Mouse (Mus musculus): ENCODE data around the gene Tln2. TPM values are rescaled to one million over a fixed set of nuclear protein-coding genes. Genes with fewer than 3 reads are reported as not detected.
A peak's percentile ranks its signal among the peaks of the same experiment; 100 is the strongest.

Tln2 gene
- polyA plus RNA-seq, 1 experiment = 36.5 TPM

DNA sequence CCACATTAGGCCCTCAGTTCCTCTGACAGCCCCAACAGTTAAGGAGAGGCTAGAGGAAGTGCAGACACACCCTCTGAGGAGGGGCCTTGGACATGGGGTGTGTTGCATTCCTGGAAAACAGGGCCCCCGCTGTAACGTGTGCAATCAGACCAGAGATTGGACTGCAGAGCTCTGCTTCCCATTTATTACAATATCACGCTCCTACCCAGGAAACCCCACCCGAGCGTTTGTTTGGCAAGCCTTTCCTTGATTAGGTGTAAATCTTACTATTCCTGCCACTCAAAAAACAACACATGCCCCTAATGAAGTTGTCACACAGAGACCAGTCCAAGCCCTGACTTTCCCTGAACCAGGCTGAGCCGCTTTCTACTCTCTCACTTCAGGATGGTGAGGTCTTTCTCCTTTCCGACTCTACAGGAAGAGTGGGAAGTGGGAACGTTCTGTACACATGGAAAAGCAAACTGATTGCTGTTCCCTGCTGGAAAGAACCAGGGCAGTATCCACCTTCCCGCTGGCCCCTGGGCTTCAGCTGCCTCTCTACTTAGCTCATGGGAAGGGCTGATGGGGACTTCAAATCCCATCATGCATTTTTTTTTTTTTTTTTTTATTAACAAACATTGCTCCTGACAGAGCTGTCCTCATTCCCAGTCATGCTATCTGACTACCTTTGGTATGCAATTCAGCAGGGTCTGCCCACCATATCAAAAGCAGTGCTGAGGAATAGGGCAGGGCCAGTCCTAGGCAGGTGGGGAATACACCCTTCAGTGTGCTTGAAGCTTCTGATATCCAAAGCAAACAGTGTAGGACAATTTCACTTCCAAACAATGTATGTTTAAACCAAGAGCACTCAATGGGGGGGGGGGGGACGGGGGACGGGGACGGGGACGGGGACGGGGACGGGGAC lies 74.1 kb downstream of the Tln2 start:
- no peak for DNase-seq (ENCODE audit: extremely low spot score in 1 of 2, low spot score in 1 of 2)

DNA sequence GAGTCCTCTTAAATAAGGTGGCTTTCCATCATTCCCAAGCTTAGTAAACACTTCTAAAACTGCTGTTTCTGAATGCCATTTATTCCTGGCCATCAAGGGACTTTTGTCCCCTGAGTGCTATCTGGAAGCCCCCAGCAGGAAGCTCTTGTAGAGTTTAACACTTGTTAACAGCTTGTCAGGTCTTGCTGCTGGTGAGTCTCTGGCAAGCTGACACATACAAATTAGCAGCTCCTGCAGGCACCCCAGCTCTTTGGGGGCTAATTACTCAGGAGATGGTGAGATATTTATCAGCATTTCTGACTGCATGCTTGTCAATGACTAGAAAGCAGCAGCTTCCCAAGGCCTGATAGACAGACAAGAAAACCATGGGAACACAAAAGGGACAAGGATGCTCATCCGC lies 77.2 kb downstream of the Tln2 start:
- DNase-seq (ENCODE audit: extremely low spot score in 1 of 2, low spot score in 1 of 2) = no peak

DNA sequence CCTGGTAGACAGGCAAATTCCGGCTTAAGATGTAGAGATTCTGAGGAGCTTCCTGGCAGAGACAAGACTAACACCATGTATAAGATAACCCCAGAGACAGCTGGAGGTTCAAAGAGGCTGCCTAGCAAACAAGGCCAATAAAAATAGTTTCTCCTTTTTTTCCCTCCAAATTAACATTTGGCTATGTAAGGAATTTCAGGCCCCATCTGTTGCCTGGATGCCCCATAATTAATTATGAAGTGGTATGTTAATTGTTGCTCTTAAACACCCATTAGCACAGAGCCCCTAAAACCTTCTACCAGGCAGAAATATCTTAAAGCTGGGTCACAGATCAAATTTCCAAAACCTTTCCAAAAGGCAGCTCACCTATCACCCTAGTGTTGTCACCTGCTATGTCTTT lies 77.7 kb downstream of the Tln2 start:
- DNase-seq (ENCODE audit: extremely low spot score in 1 of 2, low spot score in 1 of 2) = no peak

DNA sequence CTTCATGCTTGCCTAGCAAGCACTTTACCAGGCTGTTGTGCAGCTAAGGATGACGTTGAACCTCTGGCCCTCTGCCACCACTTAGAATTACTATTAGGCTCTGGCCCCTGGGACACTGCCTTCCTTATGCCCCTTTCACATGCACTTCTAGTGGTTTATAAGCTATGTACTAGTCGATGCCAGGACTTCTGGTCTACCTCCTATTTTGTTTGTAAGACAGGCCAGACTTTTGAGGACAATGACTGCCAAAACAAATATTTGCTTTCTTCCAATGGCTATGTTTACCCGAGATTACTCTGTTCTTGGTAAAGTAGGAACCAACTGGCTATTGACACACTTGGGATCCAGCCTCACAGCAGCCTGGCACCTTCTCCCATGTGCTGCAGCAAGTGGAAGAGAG lies 82.1 kb downstream of the Tln2 start:
- DNase-seq (ENCODE audit: extremely low spot score in 1 of 2, low spot score in 1 of 2) = no peak

DNA sequence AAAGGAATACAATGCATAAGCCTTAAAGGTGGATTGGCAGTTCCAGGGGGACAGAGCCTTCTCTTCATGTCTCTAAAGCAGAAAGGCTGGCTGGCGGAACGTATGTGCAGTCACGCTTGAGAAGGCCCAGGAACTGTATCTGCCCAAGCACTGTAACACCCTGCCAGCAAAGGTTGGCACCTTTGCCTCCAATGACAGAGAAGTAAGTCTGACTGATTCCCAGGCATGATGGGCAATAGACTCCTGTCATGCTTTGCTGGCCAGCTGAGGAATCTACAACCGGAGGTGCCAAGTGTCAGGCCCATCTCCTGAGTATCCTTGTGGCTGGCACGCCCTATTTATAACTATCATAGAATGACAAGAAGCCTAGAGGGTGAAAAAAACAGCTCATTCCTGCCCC lies 83.3 kb downstream of the Tln2 start:
- DNase-seq (ENCODE audit: extremely low spot score in 1 of 2, low spot score in 1 of 2) = no peak

DNA sequence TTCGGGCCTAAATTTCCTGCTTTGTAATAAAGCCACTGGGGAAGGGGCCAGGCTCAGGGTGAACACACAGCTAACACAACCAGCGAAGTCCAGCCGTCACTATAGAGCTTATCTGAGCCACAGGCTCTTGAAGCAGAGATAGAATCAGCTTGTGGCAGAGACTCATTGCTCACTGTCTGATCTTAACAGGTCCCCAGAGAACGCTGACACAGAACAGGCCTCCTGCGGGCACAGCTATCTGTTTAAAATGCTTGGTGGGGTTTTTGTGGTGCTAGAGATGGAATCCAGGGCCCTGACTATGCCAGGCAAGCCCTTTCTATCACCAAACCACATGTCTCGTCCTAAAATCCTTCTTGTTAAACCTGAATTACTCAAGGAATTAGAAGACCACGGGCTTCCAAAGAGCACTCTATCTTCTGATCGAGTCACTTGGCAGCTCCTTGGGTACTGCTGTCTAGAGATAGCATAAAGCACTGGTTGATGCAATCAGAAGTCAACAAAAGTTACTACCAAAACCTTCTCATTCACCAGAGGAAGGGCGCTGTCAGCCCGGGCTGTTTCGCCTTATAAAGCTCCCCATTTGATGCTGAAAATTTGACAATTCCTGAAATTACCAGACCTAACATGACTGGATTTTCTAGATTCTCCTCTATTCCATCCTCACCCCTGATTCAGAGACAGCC lies 95.9 kb downstream of the Tln2 start:
- no peak for DNase-seq (ENCODE audit: extremely low spot score in 1 of 2, low spot score in 1 of 2)

DNA sequence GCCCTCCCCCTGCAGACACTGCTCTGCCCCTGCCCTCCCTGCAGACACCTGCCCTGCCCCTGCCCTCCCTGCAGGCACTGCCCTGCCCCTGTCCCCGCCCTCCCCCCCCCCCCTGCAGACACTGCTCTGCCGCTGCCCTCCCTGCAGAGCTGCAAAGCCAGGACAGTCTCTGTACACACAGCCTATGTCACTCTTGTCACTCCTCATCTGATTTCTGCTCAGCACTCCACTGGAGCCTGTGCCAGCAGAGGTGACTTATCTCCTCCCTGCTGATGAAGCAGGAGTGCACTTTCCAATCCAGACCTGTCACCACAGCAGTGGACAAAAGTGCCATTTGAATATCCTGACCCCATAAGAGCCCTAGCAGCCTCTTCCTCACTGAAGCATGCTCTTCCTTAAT lies 118.0 kb downstream of the Tln2 start:
- DNase-seq (ENCODE audit: extremely low spot score in 1 of 2, low spot score in 1 of 2) = no peak

DNA sequence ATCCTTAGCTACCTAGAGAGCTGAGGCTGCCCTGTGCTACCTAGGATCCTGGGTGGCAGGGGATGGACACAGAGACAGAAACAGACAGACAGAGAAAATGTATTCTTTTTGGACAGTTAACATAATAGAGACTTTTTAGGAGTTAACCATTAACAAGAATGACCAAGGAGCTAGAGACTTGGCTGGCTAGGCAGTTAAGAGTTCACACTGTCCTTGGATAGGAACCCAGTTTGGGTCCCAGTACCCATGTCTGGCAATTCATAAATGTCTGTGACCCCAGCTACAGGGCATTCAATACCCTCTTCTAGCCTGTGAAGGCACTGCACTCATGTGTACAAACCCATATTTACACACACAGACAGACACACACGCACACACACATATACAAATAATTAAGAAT lies 122.0 kb downstream of the Tln2 start:
- DNase-seq (ENCODE audit: extremely low spot score in 1 of 2, low spot score in 1 of 2) = no peak

DNA sequence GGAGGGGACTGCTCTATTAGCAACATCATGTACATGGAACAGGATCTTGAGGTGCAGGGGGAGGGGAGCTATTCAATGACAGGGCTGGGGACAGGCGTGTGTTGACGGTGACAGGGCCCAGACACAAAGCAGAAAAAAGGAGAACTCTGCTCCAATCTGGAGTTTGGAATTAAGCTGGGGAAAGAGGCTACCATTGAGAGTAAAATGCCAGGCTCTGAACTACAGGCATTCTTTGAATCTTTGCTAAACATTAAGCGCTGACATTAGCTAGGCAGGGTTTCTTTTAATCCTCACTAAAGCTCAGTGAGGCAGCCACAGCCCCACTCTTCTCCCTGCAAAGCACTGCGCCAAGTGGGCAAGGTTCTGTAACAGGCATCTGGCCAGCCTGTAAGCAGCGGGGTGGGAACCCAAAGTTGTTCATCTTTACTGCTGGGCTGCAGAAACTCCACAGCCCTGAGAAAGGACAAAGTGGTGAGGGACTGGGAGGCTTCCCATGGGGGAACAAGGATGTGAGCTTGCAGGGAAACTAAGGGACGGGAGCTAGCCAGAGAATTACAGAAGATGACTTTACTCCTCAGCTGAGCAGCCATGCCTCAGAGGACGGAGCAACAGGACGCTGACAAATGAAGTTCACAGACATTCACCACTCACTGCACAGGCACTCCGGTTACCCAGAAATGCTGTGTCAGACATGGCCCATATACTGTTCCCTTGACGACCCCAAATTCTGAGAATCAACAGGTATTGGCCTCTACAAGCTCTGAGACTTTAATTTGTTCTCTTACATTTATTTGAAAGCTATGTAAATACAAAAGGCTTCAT lies 124.0 kb downstream of the Tln2 start:
- peak in 1 of 2 experiments; percentile 21 for DNase-seq (ENCODE audit: extremely low spot score in 1 of 2, low spot score in 1 of 2)

DNA sequence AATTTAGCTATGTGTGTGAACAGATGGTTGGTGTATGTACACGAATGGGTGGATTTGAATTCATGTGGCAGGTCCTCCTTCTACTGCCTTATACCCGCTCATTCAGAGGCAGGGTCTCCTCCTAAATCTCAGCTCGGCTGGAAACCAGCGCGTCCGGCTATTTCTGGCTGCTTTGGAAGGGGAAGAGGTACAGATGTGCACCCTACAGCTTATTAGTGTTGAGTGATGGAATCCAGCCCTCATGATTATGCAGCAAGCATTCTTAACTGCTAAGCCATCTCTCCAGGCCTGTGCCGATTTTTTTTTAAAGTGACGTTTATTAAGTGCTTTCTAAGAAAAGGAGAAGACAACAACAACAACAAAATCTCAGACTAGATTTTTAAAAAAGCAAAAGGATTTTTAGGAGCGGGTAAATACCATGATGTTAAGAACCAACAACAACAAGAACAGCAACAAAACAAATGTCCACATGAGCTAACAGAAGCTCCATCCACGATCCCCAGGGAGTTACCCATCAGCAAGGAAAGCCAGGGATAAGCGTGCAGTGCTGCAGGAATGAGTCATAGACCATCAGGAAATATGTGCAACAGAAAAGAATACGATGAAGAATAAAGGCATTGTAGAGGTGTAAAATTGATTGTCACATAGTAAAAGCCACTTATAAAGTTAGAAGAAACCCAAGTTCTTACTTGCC lies 130.2 kb downstream of the Tln2 start:
- peak in 1 of 2 experiments; percentile 12 for DNase-seq (ENCODE audit: extremely low spot score in 1 of 2, low spot score in 1 of 2)

DNA sequence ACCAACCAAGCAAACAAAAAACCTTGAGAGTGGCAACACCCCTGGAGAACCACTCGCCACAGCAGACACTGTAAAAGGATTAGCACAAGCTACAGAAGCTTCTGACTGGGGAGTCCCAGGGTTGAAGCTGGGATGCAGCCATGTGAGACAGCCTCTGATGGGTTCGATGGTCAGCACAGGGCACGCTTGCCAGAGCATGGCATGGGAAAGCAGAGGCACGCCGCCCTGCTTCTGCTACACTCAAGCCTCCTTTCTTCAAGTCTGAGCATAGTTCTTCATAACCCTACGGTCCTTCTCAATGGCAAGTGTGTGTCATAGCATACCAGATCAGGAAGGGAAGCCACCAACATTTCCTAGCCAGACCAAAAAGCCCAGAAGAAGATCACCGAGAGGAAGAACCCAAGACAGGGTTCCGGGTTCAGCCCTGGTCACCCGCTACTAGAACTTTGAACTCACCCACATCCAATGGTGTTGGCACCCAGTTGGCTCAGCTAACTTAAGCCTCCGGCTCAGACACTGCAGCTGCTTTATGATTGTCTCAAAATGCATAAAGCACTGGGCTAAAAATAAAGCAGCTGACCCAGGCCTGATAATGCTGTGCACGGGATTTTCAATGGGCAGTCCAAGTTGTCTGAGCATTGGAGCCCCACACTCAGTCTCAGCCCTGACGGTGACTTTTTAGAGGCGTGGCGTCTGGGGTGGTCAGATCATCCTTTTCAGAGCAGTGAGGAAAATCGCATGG lies 131.0 kb downstream of the Tln2 start:
- no peak for DNase-seq (ENCODE audit: extremely low spot score in 1 of 2, low spot score in 1 of 2)

DNA sequence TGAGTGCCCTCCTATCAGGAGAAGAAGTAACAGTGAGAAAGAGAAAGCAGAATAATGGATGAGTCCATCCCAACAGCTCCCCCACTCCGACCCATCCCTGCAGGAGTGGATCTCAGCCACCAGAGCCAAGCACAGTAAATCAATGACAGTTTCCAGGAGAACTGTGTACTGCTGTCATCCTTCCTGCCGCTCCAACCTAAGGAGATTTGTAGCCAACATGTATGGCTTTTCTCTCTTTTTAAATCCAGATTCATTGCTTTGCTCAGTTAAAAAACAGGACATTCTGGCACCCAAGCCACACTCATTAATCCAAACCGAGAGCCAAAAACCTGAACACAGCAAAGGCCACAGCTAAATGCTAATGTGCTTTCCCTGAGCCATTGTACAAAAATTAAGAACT lies 133.2 kb downstream of the Tln2 start:
- no peak for DNase-seq (ENCODE audit: extremely low spot score in 1 of 2, low spot score in 1 of 2)

DNA sequence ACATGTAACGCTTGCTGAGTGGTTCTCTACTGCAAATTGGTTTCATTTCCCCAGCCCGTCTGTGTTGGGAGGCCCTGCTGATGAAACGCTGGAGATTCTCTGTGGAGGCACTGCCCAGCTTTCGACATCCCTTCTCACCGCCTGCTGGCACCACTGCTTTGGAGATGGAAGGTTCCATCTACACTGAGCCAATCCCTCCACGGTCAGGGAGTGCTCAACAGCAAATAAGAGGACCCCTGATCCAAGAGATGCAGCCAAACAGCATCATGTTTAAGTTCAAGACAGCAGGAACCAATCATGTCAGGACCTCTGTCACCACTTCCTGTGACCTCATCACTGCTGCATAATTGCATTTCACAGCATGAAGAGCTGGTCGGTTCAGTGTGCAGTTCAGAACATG lies 135.4 kb downstream of the Tln2 start:
- no peak for DNase-seq (ENCODE audit: extremely low spot score in 1 of 2, low spot score in 1 of 2)

DNA sequence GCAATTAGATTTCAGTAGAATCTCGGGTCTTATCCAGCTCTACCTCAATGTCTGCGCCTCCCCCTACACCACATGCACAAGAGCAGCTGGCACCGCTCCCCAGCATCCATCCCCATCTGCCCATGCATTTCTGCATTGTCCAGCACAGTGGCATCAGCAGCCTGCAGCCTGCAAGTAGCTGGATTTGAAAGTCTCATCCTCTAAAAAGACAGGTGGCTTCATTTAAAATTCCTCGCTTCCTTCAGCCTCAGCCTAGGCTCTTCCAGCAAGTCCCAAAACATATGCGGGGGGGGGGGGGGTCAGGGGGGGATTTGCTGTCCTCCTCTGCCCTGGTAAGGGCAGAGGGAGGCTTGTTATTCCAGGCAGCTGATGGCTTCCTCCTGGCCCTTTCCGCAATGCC lies 141.4 kb downstream of the Tln2 start:
- peak; percentile 15 to 42 for DNase-seq (ENCODE audit: extremely low spot score in 1 of 2, low spot score in 1 of 2)

DNA sequence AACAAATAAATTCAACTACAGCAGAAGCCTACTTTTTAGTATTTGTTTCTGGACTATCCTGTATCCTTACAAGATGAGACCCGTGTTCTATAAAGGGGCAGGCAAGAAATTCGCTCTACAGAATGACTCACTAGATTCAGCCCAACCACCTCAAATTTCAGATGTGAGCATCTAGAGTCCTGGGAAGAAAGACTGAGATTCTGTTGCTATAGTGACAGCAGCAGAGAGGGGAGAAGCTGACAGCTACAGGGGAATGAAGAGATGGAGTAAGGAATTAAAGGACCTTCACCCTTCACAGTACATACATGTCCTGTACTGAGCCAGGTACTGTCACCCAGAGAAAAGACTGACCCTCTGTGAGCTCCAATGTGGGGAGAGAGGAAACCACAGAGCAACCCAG lies 148.8 kb downstream of the Tln2 start:
- peak; percentile 9 to 58 for DNase-seq (ENCODE audit: extremely low spot score in 1 of 2, low spot score in 1 of 2)

DNA sequence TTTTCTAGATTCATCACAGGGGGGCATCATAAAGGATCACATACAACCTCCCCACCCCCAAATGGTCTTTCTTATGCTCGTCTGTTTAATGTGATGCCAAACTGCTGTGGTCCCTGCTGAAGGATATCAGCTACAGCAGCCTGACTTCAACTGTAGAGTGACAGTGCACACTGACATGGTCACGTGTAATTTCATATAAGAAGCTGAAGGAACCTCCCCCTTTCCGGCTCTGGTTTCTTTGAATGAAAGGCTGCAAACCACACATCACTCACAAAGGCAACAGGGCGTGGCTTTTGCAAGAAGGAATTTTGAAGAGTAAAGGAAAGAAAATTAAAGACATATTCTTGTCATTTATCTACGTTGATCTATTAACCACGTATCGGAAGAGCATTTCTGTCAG lies 154.8 kb downstream of the Tln2 start:
- DNase-seq (ENCODE audit: extremely low spot score in 1 of 2, low spot score in 1 of 2) = no peak

DNA sequence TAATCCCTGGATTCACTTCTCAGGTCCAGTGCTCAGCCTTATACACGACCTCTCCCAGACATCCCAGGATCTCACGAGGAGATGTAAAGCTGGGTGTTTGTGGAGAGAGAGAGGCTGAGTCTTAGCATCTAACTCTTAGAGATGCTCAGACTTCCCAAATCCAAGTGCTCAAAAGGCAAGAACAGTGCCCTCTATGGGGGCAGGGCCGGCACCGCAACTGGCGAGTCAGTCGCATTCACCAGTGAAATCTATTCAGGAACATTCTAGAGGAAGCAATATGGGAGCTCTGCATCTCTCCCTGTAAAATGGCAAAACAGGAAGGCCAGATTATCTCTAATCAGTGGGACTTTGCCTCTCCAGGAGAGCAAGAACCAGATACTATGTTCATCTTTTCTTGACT lies 159.9 kb downstream of the Tln2 start:
- DNase-seq (ENCODE audit: extremely low spot score in 1 of 2, low spot score in 1 of 2) = no peak

DNA sequence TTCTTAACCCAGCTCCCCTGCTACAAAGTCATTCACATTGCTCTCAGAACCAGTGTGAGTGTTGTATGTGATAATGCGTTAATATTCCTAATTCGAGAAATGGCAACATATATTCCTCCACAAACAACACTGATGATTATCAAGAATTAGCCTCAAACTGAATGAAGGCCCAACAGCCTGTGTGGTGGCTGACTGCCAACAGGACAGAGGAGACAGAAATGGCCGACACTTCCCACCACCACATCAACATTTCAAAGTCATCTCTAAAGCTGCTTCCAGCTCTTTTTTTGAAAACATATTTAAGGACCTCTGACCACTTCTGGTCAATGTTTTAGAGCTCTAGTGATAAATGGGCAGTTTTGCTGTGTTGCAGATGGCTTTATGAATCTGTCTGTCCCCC lies 161.7 kb downstream of the Tln2 start:
- DNase-seq (ENCODE audit: extremely low spot score in 1 of 2, low spot score in 1 of 2) = no peak

DNA sequence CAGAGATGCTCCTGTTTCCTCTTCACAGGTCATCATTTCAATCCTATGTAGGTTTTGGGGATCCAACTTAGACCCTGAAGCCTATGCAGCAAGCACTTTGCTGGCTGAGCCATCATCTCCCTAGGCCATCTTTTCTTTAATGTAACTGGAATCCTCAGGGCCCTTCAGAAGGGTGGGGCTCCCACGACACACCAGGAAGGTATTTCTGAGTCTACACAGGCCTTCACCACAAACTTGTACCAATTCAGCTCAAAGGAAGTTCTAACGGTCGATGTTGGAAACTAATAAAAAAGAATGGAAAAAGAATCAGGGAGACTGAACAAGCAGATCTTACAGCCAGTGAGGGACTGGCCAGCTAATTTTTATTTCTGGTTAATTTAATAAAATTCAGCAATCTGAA lies 163.1 kb downstream of the Tln2 start:
- DNase-seq (ENCODE audit: extremely low spot score in 1 of 2, low spot score in 1 of 2) = no peak

DNA sequence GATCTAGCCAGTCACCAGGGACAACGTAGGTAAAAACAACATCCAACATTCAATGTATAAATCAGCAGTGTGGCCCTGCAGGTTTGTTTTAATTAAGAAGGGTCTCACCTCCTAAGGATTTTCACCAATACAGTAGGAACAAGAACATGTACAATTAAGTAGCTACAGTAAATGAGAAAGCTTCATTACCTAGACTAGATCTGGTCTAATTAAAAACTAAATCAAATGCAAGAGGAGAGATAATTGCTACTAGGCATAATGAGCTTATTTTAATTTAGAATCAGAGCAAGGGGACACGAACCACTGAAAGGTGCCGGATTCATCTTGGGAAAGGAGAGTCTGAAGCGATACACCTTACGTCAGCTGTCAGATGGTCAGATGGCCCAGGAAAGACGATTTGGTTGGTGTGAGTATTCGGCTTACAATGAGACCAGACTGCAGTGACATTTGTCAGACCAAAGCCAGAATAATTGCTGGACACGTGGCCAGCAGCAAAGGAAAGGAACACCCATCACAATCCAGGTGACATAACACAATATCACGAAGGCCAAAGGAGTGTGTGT lies 175.4 kb downstream of the Tln2 start:
- no peak for DNase-seq (ENCODE audit: extremely low spot score in 1 of 2, low spot score in 1 of 2)

All from frontal cortex, adult 2 months (tissue).